ENCODE assay signal across 15 mouse cellular contexts in the genomic region with DNA sequence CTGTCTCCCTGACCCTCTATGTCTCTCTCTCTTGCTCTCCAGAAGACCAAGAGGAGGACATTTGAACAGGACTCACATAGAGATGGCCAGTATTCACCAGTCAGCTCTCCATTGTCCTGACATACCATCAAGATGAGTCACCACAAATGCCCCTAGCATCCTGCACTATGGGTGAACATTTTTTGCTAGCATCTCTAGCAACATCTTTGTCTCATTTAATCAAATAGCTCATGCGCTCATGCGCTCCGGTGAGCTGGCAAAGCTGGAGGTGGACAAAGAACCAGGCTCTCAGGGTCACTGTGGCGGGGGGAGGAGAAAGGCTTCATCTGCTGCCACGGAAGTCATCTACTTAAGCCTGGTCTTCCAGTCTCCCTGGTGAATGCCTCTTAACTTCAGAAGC.
"Had no signal": no experiment of that assay in that cellular context is flagged by ENCODE, and none has a peak within 500 bp of the region (broad histone marks: within the 10 kb centered on the region; RNA-seq: fewer than 3 reads in every experiment).

No protein-coding gene starts in this region.

- H3K4me2 ChIP-seq: kidney, embryonic 15.5 days; liver, embryonic 13.5 days; midbrain, embryonic 13.5 days; neural tube, embryonic 12.5 days; neural tube, embryonic 15.5 days had no signal

- H3K9me3 ChIP-seq: kidney, embryonic 15.5 days; liver, embryonic 13.5 days; midbrain, embryonic 13.5 days; neural tube, embryonic 12.5 days; neural tube, embryonic 15.5 days had no signal

- H3K27ac ChIP-seq: kidney, embryonic 15.5 days; left cerebral cortex, adult 2 months; liver, embryonic 13.5 days; midbrain, embryonic 13.5 days; neural tube, embryonic 12.5 days had no signal

- H3K4me1 ChIP-seq: liver, embryonic 13.5 days had no signal

- H3K27me3 ChIP-seq: liver, embryonic 13.5 days; midbrain, embryonic 13.5 days; neural tube, embryonic 12.5 days; neural tube, embryonic 15.5 days had no signal

- H3K36me3 ChIP-seq: kidney, embryonic 15.5 days; liver, embryonic 13.5 days; midbrain, embryonic 13.5 days; neural tube, embryonic 12.5 days; neural tube, embryonic 15.5 days had no signal

- DNase-seq: kidney, adult 8-10 months; kidney, postnatal 10 days; kidney, postnatal 36 days; layer of hippocampus, postnatal 36 days; liver, embryonic 13.5 days; lung, adult 2 months; lung, postnatal 14 days; lung, postnatal 4 days; thymus, adult 18-20 months; thymus, postnatal 4 days had no signal

- ATAC-seq: midbrain, embryonic 13.5 days had no signal

- H3K9ac ChIP-seq: kidney, embryonic 15.5 days; liver, embryonic 13.5 days; midbrain, embryonic 13.5 days; neural tube, embryonic 12.5 days; neural tube, embryonic 15.5 days had no signal

- H3K4me3 ChIP-seq: kidney, embryonic 15.5 days; left cerebral cortex, adult 2 months; liver, embryonic 13.5 days; midbrain, embryonic 13.5 days; neural tube, embryonic 12.5 days; neural tube, embryonic 15.5 days had no signal
